Mouse (Mus musculus) megakaryocyte, embryonic 14.5 days (primary cell): ENCODE data around the gene Ppp1r12b.

Source experiments
- FLI1 ChIP-seq: IDR thresholded peaks from 2 replicates; pipeline ENCODE4 v1.6.1; 2012; ENCODE audit warnings: low read length, inconsistent platforms, mixed read lengths
- GATA1 ChIP-seq: IDR thresholded peaks from 3 replicates; pipeline ENCODE4 v1.6.1; 2012; ENCODE audit warnings: mixed read lengths, low read length, inconsistent platforms, borderline replicate concordance

- TF ChIP-seq GATA1 (no peak), FLI1 (no peak)
These were observed 244.1 kb downstream of the Ppp1r12b start for GRCm38 (mm10) chr1:134711653-134712052.
